In the genomic region with DNA sequence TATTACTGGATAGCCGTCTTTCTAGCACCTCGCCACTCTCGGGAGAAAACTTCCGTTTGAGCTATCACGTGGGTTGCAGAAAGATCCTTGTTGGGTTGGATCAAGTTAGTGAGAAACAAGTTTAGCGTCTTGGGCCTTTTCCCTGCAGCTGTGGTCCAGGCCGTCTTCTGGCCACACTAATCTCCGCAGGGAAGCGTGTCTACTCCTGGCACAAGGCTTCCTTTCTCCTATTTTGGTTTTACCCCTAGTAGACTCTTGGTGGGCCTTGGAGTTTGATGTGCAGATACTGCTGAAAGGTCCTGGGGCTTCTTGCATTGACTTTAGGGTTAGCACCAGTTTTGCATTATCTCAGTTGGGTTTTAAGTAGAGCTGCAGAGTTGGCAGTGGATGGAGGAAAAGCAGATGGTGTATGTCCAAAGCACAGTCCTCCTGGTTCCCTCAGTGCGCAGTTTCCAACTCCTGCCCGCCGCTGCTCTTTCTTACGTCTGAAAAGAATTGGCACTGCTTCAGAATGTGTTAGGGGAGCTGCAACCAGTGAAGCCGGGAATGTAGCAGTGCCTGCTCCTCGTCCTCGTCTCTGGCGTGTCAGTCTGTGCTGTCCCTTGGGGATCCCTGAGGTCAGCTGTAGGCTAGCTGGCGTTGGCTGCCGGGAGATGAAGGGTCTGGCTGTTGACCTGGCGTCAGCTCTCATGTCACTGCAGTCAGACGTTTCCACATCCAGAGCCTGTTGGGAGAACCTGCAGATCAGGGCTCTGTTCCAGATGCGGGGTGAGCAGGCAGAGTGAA, we compare ENCODE assay signal across 10 mouse cellular contexts.
A peak's percentile ranks its signal among the peaks of the same experiment; 100 is the strongest.
DNase-seq lines count a peak whose midpoint lies in the region; ATAC-seq and TF ChIP-seq lines count a peak whose summit lies in the region.
"Had no signal": no experiment of that assay in that cellular context is flagged by ENCODE, and none has a peak within 500 bp of the region (broad histone marks: within the 10 kb centered on the region; RNA-seq: fewer than 3 reads in every experiment).

No protein-coding gene starts in this region.

- no peak overlapping the region for H3K4me2 ChIP-seq in kidney, postnatal 0 days (ENCODE audit: low read length)
- no peak overlapping the region for H3K4me2 ChIP-seq in embryonic facial prominence, embryonic 13.5 days
- H3K4me2 ChIP-seq in heart, embryonic 12.5 days: no peak overlapping the region
- no peak overlapping the region for H3K4me2 ChIP-seq in liver, postnatal 0 days (ENCODE audit: low read depth, low read length)
- H3K4me2 ChIP-seq: midbrain, embryonic 15.5 days had no signal

- H3K4me1 ChIP-seq in kidney, postnatal 0 days (replicated peaks; ENCODE audit: insufficient read depth, low read length): no peaks in the 10 kb centered on the region
- H3K4me1 ChIP-seq in embryonic facial prominence, embryonic 13.5 days: peaks cover 16% of the 10 kb centered on the region; the same call in 1 of the 2 replicates
- H3K4me1 ChIP-seq in heart, embryonic 12.5 days (replicated peaks): peaks cover 81% of the 10 kb centered on the region
- 0 out of 2 replicates have a peak, but pooled peaks cover 5% of the 10 kb centered on the region for H3K4me1 ChIP-seq in limb, embryonic 10.5 days
- peaks cover 12% of the 10 kb centered on the region for H3K4me1 ChIP-seq in liver, postnatal 0 days (ENCODE audit: insufficient read depth)
- H3K4me1 ChIP-seq: midbrain, embryonic 15.5 days had no signal

- no peak for TF ChIP-seq EP300 in liver, postnatal 0 days (IDR thresholded peaks at IDR 0.05; ENCODE audit: low read depth)

- H3K9ac ChIP-seq in kidney, postnatal 0 days (ENCODE audit: low read depth, low read length): no peak overlapping the region
- H3K9ac ChIP-seq in embryonic facial prominence, embryonic 13.5 days: no peak overlapping the region
- H3K9ac ChIP-seq in heart, embryonic 12.5 days: no peak overlapping the region
- H3K9ac ChIP-seq in liver, postnatal 0 days (replicated peaks): no peak overlapping the region
- H3K9ac ChIP-seq: midbrain, embryonic 15.5 days had no signal

- H3K27me3 ChIP-seq in kidney, postnatal 0 days (ENCODE audit: insufficient read depth, low read length): no peaks in the 10 kb centered on the region
- H3K27me3 ChIP-seq in embryonic facial prominence, embryonic 13.5 days: no peaks in the 10 kb centered on the region
- H3K27me3 ChIP-seq in heart, embryonic 12.5 days (replicated peaks): no peaks in the 10 kb centered on the region
- no peaks in the 10 kb centered on the region for H3K27me3 ChIP-seq in limb, embryonic 10.5 days (ENCODE audit: low read depth, poor library complexity, severe bottlenecking)
- no peaks in the 10 kb centered on the region for H3K27me3 ChIP-seq in liver, postnatal 0 days (ENCODE audit: insufficient read depth, low read length)
- H3K27me3 ChIP-seq: midbrain, embryonic 15.5 days had no signal

- no peaks in the 10 kb centered on the region for H3K9me3 ChIP-seq in kidney, postnatal 0 days (replicated peaks; ENCODE audit: low read length)
- no peaks in the 10 kb centered on the region for H3K9me3 ChIP-seq in embryonic facial prominence, embryonic 13.5 days
- no peaks in the 10 kb centered on the region for H3K9me3 ChIP-seq in heart, embryonic 12.5 days (replicated peaks)
- H3K9me3 ChIP-seq in limb, embryonic 10.5 days (replicated peaks): no peaks in the 10 kb centered on the region
- H3K9me3 ChIP-seq in liver, postnatal 0 days (ENCODE audit: low read length): no peaks in the 10 kb centered on the region
- H3K9me3 ChIP-seq: G1E; midbrain, embryonic 15.5 days had no signal

- no peak for TF ChIP-seq CTCF in kidney, postnatal 0 days (IDR thresholded peaks at IDR 0.05; ENCODE audit: low read depth)
- no peak for TF ChIP-seq CTCF in liver, postnatal 0 days (IDR thresholded peaks at IDR 0.05; ENCODE audit: low read depth)

- DNase-seq in kidney, postnatal 0 days (ENCODE audit: low spot score): peak; percentile 33
- DNase-seq in kidney, adult 11 months: no peak
- DNase-seq in limb, embryonic 10.5 days (ENCODE audit: low spot score): no peak
- DNase-seq in thymus, postnatal 4 days: no peak
- no peak for DNase-seq in liver, postnatal 0 days
- no peak for DNase-seq in frontal cortex, postnatal 10 days (ENCODE audit: low spot score in 2 of 2)

- 65% methylated on average over 22 of the region's 22 CpGs for WGBS in kidney, postnatal 0 days
- 70% methylated on average over 22 of the region's 22 CpGs for WGBS in embryonic facial prominence, embryonic 13.5 days
- WGBS in heart, embryonic 12.5 days: 53% methylated on average over 22 of the region's 22 CpGs
- WGBS in limb, embryonic 10.5 days: 80% methylated on average over 22 of the region's 22 CpGs
- 91% methylated on average over 22 of the region's 22 CpGs for WGBS in liver, postnatal 0 days (ENCODE audit: insufficient replicate concordance)

- 0 out of 2 replicates have a peak, but pooled peaks cover 10% of the 10 kb centered on the region for H3K36me3 ChIP-seq in kidney, postnatal 0 days (ENCODE audit: insufficient read depth, low read length)
- peaks cover 64% of the 10 kb centered on the region for H3K36me3 ChIP-seq in embryonic facial prominence, embryonic 13.5 days
- peaks cover 51% of the 10 kb centered on the region for H3K36me3 ChIP-seq in heart, embryonic 12.5 days
- peaks cover 91% of the 10 kb centered on the region for H3K36me3 ChIP-seq in limb, embryonic 10.5 days
- H3K36me3 ChIP-seq in liver, postnatal 0 days (replicated peaks; ENCODE audit: insufficient read depth, low read length): peaks cover 18% of the 10 kb centered on the region
- H3K36me3 ChIP-seq: midbrain, embryonic 15.5 days had no signal

- no peak for ATAC-seq in kidney, postnatal 0 days (replicated peaks; ENCODE audit: low FRiP score, low read depth)
- ATAC-seq in embryonic facial prominence, embryonic 13.5 days (ENCODE audit: insufficient number of reproducible peaks, insufficient read depth, low FRiP score, low TSS enrichment, low read depth): no peak
- no peak for ATAC-seq in heart, embryonic 12.5 days (ENCODE audit: insufficient number of reproducible peaks, low FRiP score)
- no peak for ATAC-seq in liver, postnatal 0 days
- ATAC-seq: midbrain, embryonic 15.5 days had no signal

- H3K4me3 ChIP-seq in kidney, postnatal 0 days (replicated peaks; ENCODE audit: low read depth, low read length): no peak overlapping the region
- no peak overlapping the region for H3K4me3 ChIP-seq in embryonic facial prominence, embryonic 13.5 days
- no peak overlapping the region for H3K4me3 ChIP-seq in heart, embryonic 12.5 days
- no peak overlapping the region for H3K4me3 ChIP-seq in limb, embryonic 10.5 days
- no peak overlapping the region for H3K4me3 ChIP-seq in liver, postnatal 0 days (ENCODE audit: low read depth, low read length)
- H3K4me3 ChIP-seq: midbrain, embryonic 15.5 days had no signal

- H3K27ac ChIP-seq in kidney, postnatal 0 days: no peak overlapping the region
- H3K27ac ChIP-seq in embryonic facial prominence, embryonic 13.5 days: peak overlapping the region; percentile 48; the same call in 1 of the 2 replicates
- peak overlapping the region; percentile 16; the same call in 1 of the 2 replicates for H3K27ac ChIP-seq in heart, embryonic 12.5 days (ENCODE audit: poor library complexity, severe bottlenecking)
- 0 out of 2 replicates have a peak overlapping the region, but pooled peaks have one; percentile 6 for H3K27ac ChIP-seq in limb, embryonic 10.5 days
- no peak overlapping the region for H3K27ac ChIP-seq in liver, postnatal 0 days (ENCODE audit: low read depth)
- H3K27ac ChIP-seq: midbrain, embryonic 15.5 days had no signal

Comparison
In these comparisons a context has a peak if more than half of its experiments do, and no peak if none do; other contexts are left out.
1. H3K27ac ChIP-seq: peak in embryonic facial prominence, embryonic 13.5 days (single experiment), heart, embryonic 12.5 days (single experiment) and limb, embryonic 10.5 days (single experiment); none in kidney, postnatal 0 days (single experiment) and liver, postnatal 0 days (single experiment).